Mouse (Mus musculus) gastrocnemius, postnatal 4 days (tissue): ENCODE data around the gene Spaca4. TPM values are rescaled to one million over a fixed set of nuclear protein-coding genes. Genes with fewer than 3 reads are reported as not detected.

ENCODE experiments used
- DNase-seq, 2 experiments: peaks; one replicate each; pipeline ENCODE4 v3.0.0; 2021 to 2022; ENCODE audit warnings: low spot score in 2 of 2, mixed read lengths in 2 of 2
- total RNA-seq, 2 experiments: library from RNA; stranded (reverse); gene quantifications; 2 replicates each; pipeline ENCODE4 v1.2.3; 2021

Gene Spaca4
- total RNA-seq, 2 experiments from 2014 or later = not detected

DNA sequence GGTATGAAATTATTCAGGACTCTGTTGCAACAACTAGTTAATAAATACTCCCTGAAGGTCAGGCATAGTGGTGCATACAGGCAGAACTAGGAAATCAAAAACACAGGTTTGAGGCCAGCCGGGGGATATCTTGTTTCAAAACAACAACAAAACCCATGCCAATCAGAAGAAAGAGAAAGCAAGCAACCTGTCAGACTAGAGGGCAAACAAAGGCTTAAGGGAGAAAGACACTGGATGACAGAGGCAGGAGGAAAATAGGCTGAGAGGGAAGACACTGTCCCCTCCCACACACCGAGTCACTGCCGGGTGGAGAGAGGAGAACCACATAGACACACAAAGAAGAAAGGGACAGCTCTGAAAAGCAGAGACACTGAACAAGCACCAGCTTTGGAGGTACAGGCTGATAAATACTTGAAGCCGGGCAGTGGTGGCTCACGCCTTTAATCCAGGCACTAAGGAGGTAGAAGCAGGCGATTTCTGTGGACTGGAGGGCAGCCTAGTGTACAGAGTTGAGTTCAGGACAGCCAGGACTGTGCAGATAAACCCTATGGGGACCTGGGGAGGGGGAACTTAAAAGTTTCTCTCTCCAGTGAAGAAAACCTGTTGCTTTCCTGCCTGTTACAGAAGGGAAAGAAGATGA lies 11.6 kb downstream of the Spaca4 start:
- no peak for DNase-seq

DNA sequence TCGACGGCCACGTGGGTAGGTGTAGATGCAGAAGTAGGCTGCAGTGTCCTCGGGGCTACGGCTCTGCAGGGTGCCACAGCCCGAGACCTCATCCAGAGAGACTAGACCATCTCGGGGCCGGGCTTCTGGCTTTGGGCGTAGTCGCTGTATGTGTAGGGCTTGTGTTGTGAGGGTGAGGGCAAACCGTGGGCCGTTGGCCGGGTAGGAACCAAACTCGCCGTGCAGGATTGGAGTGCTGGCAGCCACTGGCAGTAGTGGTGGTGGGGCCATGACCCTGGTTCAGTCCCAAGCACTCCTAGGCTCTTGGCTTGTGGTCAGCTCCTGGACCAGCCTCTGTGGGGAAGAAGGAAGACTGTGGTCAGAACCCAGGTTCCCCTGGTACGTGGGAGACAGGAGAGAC lies 12.2 kb downstream of the Spaca4 start:
- no peak for DNase-seq

DNA sequence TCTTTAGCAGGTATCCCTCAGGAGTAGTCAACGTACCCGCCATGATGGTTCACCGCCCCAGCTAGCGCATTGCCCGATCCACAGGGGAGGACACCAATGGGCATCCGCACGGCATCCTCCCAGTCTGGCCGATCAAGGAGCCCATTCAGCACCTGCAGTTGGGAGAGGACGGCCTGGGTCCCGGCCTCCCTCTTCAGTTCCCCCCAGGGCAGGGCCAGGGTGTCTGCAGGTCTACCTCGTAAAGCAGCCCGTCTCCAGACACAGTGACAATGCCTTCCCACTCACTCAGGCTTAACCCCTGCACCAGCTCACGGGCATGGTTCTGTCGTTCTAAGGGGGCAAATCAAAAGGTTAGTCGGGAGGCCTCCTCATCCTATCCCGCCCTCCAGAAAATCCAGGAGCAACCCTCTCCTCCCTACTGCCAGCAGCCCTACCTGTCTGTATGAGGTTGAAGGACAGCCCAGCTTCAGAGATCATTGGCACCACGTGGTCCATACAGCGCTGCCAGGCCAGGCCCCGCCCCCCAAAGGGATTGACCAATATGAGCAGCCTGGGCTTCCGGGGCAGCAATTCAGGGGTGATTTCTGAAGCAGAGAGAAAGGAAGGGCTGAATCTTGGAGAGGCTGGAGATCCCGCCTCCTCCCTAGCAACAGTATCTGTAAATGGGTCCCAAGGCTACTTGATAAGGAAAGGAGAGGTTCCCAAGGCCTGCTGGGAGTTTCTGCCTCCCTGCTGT lies 13.4 kb downstream of the Spaca4 start:
- no peak for DNase-seq

DNA sequence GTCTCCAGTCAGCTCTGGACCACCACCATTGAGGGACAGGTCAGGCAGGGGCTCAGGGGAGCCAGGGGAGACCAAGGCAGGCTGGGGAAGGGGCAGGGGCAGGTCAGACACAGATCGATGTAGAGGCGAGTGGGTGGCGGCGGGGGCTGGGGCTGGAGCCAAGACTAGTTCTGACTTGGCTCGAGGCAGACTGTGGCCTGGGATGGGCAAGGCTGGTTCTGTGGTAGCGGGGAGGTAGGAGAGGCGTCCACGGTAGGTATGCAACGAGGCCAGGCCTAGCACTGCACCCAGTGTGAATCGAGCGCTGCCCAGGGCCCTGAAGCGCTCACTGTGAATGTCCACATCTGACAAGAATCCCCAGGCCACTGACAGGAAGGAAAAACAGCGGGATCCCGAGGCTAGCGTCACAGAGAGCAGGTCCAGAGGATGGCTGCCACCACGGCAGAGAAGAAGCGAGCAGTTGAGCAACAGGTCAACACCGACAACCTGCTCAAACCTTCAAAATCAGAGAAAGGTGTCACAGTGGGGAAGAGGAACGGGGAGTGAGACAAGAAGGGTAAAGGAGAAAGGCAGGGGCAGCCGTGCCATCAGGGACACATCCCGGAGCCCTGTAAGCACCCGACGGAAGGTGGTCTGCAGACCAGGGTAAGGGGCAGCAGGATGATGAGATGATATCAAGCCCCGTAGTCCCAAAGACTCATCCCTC lies 14.1 kb downstream of the Spaca4 start:
- DNase-seq = no peak

DNA sequence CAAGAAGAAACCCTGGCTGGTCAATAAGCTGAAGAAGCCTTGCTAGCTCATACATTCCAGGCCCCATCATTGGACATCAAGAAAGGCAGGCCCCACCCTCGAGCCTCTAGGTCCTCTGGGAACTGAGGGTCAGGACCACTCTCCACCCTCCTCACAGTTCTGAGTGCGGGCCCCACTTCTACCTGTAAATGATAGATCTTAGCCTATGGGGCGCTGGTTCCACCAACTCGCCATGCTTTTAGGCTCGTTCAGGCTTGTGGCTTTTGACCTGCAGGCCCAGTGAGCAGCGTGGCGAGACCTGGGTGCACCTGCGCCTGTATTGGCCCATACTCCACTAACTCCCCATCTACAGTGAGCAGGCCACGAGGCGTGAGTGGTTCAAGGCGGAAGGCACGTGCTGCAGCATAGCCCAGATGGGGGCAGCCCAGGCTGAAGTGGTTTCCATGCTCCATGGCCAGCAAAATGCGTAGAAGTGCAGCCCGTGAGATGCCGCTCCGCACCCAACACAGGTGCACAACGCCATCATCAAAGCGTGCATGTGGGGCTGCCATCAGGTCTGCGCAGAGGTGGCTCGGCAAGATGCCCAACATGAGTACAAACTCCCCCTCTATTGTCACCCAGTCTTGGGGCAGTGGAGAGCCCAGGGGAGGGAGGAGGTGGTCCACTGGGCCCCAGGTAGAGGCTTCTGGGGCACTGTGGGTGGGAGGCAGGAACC lies 15.0 kb downstream of the Spaca4 start:
- no peak for DNase-seq

DNA sequence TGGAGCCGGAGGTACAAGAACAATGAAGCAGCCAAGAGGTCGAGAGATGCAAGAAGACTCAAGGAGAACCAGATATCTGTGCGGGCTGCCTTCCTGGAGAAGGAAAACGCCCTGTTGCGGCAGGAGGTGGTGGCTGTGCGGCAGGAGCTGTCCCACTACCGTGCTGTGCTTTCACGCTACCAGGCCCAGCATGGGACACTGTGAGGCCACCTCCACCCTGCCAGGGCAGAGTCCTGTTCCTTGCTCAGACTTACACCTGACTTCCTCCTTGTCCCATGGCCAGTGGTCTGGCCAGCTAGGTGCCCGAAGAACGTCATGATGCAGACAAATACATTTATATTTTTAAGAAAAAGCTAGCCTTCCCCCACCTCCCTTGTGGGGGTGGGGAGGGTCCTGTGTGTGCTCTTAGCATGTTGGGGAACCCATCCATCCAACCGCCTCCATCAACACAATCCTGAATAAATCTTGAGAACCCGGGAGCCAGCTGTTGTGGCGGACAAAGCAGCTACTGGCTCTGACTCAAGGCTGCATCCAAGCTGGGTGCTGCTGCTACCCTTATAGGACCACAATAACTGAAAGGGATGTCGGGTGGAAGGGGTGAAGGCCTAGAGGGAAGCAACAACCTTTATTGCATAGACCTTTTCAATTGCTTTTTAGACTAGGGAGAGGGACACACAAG lies 15.8 kb downstream of the Spaca4 start:
- no peak for DNase-seq

DNA sequence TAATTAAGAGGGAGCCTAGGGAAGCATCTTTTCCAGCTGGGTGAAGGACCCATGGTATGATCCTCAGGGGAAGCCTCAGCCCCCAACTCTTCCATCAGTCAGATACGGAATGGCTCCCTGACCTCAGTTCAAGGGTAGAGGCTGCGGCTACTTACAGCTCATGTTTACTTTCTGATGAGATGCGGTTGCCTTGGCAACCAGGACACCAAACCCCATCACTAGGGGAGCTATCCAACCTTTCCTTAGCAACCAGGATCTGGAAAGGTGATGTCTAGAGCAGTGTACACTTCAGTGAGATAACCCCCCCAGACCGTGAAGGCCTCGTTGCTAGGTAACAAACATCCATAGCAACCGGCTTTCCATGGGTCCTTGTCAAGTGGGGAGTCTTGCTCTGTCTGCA lies 16.6 kb downstream of the Spaca4 start:
- DNase-seq = no peak

DNA sequence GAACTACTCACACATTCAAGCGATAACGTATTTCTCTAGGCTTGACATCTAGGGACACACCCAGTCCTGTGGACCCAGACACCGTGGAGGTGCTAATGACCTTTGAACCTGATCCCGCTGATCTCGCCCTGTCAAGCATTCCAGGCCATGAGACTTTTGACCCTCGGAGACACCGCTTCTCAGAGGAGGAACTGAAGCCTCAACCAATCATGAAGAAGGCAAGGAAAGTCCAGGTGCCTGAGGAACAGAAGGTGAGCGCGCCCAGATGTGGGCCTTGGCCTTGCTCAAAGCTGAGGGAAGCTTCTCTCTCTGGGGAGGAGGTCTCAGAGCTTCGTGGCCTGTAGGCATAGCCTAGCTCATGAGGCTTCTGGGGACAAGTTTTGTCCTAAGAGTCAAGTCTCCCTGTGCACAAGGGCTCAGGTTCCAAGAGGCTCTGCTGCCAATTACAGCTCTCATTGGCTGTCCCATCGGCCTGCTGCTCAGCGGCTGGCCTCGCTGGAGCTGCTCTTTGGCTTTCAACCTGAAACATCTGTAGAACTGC lies 17.3 kb downstream of the Spaca4 start:
- DNase-seq = no peak

DNA sequence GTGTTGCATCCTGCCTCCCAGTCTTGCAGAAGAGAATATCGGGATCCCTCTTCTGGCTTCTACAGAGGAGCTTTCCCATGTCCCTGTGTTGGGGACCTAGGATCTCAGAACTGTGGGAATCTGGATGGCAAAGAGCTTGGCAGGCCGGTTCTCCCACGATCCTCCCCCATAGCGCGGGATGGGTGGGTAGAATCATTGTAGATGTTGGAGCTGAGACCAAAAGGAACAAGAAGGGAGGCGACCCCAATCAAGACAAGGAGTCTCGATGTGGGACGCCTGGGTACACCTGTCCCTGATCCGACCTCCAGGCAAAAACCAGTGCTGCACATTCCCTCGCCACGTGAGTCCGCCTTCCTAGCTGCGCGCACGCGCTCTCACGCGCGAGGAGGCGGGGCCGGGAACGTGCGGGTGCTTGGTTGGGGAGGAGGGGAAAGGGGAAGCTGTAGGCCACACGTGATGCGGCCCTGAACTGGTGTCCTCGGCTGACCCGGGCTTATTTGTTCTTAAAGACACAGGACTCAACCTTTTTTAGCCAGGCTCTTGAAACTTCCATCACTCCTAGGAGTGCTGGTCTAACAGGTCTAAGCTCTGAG lies 18.1 kb downstream of the Spaca4 start:
- DNase-seq = peak; percentile 90 to 93

DNA sequence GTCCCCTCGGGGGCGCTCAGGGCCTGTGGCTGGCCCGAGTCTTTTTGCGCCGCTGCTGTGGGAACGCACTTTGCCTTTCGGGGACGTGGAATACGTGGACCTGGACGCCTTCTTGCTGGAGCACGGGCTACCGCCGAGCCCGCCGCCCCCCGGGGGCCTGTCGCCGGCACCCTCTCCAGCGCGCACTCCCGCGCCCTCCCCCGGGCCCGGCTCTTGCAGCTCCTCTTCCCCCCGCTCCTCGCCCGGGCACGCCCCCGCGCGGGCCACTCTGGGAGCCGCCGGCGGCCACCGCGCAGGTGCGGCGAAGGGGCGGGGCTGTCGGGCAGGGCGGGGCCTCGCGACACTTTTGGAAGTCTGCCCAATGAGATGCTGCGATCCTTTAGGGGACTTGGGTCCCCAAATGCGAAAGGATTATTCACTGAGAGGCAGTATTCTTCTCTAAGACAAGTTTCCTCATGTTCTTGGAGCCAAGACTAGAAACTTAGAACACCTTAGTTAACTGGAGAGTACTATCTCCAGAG lies 18.8 kb downstream of the Spaca4 start:
- peak; percentile 84 to 86 for DNase-seq

DNA sequence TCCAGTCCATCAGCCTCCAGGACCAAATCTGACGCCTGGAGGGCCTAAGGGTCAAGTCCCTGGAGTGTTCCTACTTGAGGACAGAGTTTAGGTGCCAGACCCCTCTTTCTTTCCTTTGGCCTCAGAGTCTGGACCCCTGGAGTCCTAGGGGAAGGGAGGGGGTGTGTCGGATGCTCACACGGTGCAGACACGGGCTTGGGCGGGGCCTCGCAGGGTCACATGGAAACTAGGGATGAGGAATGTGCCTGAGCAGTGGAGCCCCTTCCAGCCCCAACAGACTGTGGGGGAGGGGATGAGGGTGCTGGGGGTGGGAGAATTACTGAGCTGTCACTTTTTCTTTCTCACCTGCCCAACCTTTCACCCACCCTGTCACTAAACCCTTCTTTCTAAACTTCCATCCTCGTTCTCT lies 19.7 kb downstream of the Spaca4 start:
- peak in 1 of 2 experiments; percentile 80 for DNase-seq

DNA sequence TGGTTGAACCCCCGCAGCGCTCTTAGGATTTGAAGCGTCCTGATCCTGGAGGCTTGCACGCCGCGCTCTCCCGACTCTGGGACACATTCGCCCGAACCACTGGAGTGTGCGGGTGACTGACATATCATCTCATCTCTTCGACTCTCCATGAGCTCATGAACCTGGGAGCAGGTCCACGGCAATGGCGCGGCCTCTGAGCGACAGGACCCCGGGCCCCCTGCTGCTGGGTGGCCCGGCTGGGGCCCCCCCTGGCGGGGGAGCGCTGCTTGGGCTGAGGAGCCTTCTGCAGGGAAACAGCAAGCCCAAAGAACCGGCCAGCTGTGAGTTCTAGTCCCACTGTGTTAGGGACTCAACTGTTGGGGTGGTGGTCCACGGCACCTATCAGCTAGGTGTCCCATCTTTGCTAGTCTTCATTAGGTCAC lies 20.2 kb downstream of the Spaca4 start:
- DNase-seq = peak in 1 of 2 experiments; percentile 50

DNA sequence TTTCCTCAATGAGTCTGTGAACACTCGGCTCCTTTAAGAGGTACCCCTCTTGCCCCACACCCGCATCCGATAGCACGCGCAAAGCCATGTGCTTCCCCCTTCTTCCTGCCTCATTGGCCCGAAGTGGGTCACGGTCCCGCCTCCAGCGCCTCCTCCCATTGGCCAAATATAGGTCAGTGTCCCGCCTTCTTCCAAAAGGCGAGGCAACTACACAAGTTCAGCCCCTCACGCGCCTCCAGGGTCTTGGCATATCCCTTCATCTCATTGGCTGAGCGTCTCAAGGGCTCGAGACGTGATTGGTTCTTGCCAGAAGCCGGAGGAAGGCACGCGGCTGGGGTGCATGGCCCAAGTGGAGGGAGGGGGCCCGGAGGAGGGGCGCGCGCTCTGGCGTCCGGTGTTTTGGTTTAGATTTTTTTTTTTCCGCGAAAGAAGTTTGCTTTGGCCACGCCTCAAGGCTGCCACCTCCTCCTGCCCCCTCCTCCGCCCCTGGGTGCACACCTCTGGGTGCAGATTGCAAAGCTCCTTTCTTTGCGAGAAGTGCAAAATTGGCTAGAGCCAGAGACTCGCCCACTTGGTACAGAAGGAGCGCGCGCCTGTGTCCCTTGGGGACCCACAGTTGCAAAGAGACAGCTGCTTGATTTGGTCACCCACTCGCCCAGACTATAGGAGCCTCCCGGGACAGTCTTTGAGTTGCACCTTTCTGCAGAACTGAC lies 20.7 kb downstream of the Spaca4 start, which contains the start of gene Dbp:
Gene Dbp, plus strand, starts transcription at position 359 of the 713 bp plus-strand sequence.
- DNase-seq = peak; percentile 93 to 97

DNA sequence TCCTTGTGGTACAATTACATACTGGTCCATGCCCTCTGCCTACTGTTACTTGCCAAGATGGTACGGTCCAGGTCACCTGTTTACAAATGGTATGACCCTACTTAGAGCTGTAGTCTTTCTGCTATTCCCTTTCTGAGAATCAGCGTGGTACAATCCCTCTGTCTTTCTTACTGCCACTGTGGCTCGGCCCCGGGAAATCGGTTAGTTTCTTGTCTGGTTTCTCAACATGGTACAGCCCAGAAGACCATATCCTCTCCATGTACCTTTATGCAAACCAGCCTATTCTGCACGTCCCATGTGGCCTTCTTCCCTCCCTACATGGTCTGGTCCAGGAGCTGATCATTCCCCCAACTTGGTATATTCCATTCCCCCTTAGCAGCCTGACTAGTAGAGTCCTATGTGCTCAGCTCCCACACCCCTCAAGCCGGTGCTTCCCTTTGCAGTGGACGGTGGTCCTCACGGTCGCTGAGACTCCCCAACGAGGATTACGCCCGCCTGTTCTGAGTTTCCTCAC lies 21.5 kb downstream of the Spaca4 start:
- DNase-seq = peak in 1 of 2 experiments; percentile 61

DNA sequence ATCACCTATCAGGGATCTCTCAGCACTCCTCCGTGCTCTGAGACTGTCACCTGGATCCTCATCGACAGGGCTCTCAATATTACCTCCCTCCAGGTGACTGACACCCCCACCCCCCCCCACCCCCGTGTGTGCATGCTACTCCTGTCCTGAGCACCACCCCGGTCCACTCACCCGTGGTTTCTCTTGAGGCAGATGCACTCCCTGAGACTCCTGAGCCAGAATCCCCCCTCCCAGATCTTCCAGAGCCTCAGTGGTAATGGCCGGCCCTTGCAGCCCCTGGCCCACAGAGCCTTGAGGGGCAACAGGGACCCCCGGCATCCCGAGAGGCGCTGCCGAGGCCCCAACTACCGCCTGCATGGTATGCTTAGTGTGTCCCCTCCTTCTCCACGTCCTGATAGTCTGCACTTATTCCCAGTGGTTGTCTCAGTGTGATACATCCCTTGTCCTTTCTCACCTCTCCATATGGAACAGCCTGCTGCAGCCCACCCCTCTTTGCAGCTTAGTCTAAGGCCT lies 22.0 kb downstream of the Spaca4 start:
- DNase-seq = no peak

DNA sequence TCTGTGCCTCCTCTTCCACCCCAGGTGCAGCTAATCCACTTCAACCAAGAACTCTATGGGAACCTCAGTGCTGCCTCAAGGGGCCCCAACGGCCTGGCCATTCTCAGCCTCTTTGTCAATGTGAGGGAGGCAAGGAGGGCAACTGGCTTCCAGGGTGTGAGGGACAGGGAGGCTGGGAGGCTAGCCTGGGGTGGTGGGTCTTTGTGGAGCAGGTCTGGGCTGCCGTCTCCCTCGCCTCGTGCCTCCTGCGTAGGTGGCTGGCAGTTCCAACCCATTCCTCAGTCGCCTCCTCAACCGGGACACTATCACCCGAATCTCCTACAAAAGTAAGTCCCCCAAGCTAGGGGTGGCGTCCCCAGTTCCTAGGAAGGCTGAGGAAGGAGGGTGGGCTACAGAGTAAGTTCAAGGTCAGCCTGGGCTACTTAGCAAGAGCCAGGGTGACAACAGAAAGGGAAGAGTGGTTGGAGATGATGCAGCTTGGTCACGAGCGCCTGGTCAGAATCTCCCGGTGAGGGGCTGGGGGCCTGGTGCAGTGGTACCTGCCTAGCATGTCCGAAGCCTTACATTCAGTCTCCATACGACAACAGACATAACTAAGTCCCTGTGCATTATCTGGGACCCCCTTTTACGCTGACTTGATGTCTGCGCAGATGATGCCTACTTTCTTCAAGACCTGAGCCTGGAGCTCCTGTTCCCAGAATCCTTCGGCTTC lies 22.6 kb downstream of the Spaca4 start:
- no peak for DNase-seq

DNA sequence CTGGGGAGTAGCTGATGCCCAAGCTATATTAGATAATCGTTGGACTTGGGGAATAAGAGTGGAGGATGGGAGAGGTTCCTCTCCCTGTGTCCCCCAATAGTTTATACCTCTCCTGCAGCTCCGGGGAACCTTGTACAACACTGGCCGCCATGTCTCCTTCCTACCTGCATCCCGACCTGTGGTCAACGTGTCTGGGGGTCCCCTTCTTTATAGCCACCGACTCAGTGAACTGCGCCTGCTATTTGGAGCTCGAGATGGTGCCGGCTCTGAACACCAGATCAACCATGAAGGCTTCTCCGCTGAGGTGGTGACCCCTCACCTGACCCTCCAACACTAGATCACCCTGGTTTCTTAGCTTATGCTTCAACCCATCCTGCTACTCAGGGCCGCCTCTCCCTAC lies 23.3 kb downstream of the Spaca4 start:
- no peak for DNase-seq

DNA sequence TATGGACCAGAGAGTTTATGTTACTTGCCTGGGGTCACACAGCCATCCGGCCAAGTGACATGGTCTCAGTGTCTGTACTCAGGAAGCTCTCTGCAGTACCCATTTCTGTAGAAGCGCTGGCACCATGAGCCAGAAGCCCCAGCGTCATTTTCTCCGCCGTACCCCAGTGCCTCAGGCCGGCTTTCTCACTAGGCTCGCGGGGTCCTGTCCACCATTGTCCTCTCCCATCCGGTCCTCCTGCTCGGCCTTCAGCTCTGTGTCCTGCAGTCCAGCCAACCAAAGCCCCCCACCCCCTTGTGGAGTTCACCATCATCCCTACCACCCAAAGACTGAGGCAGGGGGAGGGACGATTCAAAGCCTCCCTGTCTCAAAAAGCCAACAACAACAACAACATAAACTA lies 24.0 kb downstream of the Spaca4 start:
- no peak for DNase-seq
